Mouse (Mus musculus) G1E (cell line): Measurements from ENCODE around the gene Hoxb4. TPM values are rescaled to one million over a fixed set of nuclear protein-coding genes. Genes with fewer than 3 reads are reported as not detected.

Experiments
- ATAC-seq: 2 replicates; pipeline ENCODE4 v1.8.0; 2016; ENCODE audit warnings: mild to moderate bottlenecking; ENCODE audit not compliant: insufficient number of reproducible peaks, poor library complexity, low FRiP score, severe bottlenecking; ENCODE audit errors: extremely low read depth
- DNase-seq: peaks from one replicate; pipeline ENCODE4 v3.0.0; 2012; ENCODE audit warnings: low spot score
- H3K27me3 ChIP-seq: 2 replicates; pipeline ENCODE4 v1.6.1; 2012; ENCODE audit warnings: mild to moderate bottlenecking, low read length, inconsistent platforms; ENCODE audit not compliant: insufficient read depth
- H3K36me3 ChIP-seq: replicated peaks from 2 replicates; pipeline ENCODE3; 2012; ENCODE audit warnings: mild to moderate bottlenecking, inconsistent platforms
- H3K4me1 ChIP-seq: 2 replicates; pipeline ENCODE4 v1.6.1; 2012; ENCODE audit warnings: low read depth, low read length, inconsistent platforms, mixed read lengths; ENCODE audit not compliant: insufficient read depth
- H3K4me3 ChIP-seq: 2 replicates; pipeline ENCODE4 v1.5.1; 2012; ENCODE audit warnings: low read depth, mild to moderate bottlenecking, inconsistent platforms, low read length, moderate library complexity, mixed read lengths
- H3K9me3 ChIP-seq: replicated peaks from 2 replicates; pipeline ENCODE4 v1.6.1; 2012; ENCODE audit warnings: inconsistent platforms
- CTCF ChIP-seq: IDR thresholded peaks from 2 replicates; pipeline ENCODE4 v1.5.1; 2012; ENCODE audit warnings: low read depth, low read length, inconsistent platforms, mixed read lengths
- GATA1 ChIP-seq: IDR thresholded peaks from 2 replicates; pipeline ENCODE4 v1.6.1; 2012; ENCODE audit warnings: borderline replicate concordance, low read length, inconsistent platforms, mixed read lengths
- GATA2 ChIP-seq: IDR thresholded peaks from 2 replicates; pipeline ENCODE4 v1.6.1; 2012; ENCODE audit warnings: low read depth, low read length, inconsistent platforms, borderline replicate concordance
- POLR2AphosphoS5 ChIP-seq: IDR thresholded peaks from 2 replicates; pipeline ENCODE4 v1.6.1; 2012; ENCODE audit warnings: low read depth, low read length, inconsistent platforms; ENCODE audit not compliant: insufficient replicate concordance
- TAL1 ChIP-seq: conservative IDR thresholded peaks from 2 replicates; pipeline ENCODE4 v1.6.1; 2012; ENCODE audit warnings: low read depth, low read length, inconsistent platforms, mixed read lengths
- polyA plus RNA-seq: library from polyadenylated mRNA; stranded (reverse); fragments of >175 nt; gene quantifications from 2 replicates; pipeline ENCODE4 v1.2.3, GENCODE M21; 2012
- total RNA-seq, 2 experiments: library from RNA; stranded (forward) in 1 of 2; stranded (reverse) in 1 of 2; fragments of 200-1000 nt in 1 of 2; fragments of >200 nt in 1 of 2; fragmentation: Nextera tagmentation in 1 of 2; gene quantifications; 2 replicates each; pipeline ENCODE4 v1.2.3; 2014 to 2017

Hoxb4 gene
- total and polyA plus RNA-seq, 3 experiments: 0.03 TPM; not detected in 2

DNA sequence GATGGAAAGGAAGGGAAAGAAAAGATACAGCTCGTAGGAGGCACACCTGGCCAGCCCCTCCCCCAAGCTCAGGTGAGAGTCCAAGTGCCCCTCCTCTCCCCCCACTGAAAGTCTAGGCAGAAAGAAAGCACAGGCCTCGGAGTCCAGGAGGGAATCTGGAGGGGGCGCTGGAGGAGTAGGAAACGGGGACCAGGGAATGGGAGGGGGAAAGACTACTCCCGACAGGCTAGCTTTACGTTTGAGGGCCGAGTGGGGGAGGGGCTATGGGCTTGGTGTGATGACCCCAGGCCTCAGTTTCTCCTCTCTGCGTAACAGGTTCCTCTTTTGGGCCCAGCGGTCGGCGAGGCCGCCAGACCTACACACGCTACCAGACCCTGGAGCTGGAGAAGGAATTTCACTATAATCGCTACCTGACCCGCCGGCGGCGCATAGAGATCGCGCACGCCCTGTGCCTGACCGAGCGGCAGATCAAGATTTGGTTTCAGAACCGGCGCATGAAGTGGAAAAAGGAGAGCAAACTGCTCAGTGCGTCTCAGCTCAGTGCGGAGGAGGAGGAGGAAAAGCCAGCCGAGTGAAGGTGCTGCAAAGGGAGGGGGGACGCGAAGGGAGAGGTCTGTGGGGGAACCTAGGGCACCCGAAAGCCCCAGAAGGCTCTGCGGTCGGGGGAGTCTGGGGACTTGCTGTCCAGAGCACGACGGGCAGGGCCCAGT, 17.6 kb upstream of the Hoxb4 start:
- peaks cover 76% of the 10 kb centered on the region for H3K27me3 ChIP-seq
- no peak overlapping the region for H3K4me3 ChIP-seq
- no peak for ATAC-seq

DNA sequence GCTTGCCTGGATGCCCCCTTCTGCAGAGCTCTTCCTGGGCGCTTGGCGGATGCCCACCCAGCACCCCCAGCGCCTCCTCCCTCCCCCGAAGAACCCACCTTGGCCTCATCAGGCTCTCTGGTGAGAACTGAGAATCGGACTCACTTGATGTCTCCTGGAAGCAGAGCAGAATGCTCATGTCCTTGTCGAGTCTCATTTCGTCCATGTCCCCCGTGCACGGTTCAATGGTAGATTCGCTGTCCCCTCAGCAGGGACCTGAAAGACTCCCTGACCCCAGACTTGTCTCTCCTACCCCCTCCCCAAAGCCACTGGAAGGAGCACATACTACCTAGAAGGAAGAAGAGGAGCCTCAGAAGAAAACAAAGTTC, 17.0 kb upstream of the Hoxb4 start:
- H3K36me3 ChIP-seq: no peaks in the 10 kb centered on the region
- DNase-seq (no peak), ATAC-seq (no peak)
- no peaks in the 10 kb centered on the region for H3K4me1 ChIP-seq
- TF ChIP-seq POLR2AphosphoS5 (no peak), GATA1 (no peak), CTCF (no peak), TAL1 (no peak), GATA2 (no peak)
- H3K9me3 ChIP-seq: peaks cover 5% of the 10 kb centered on the region; the same call in 1 of the 2 replicates
- H3K27me3 ChIP-seq: peaks cover 76% of the 10 kb centered on the region
- H3K4me3 ChIP-seq: no peak overlapping the region

More for the DNA sequence above, 17.6 kb upstream of the Hoxb4 start:
- Histone ChIP-seq H3K4me1 (no peaks in the 10 kb centered on the region), H3K9me3 (peaks cover 5% of the 10 kb centered on the region; the same call in 1 of the 2 replicates), H3K36me3 (no peaks in the 10 kb centered on the region)
- TF ChIP-seq GATA1 (no peak), CTCF (no peak), GATA2 (no peak), POLR2AphosphoS5 (no peak), TAL1 (no peak)
- no peak for DNase-seq

DNA sequence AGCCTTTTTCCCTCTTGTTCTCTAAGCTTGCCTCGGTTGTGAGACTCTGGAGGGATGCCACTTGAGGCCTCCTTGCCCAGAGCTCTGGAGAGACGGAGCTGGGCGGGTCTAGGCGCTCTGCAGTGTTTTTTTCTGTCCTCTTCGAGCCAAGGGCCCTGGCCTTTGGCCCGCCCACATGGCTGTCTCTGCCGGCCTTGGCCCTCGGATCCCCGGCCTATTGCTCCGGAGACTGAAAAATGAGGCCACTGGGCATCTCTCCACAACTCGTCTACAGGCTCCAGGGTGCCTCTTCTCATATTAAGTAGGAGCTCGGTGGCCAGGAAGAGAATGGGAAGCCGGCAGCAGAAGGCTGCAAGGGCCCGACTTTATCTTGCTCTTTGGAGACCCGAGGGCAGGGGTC, 16.2 kb upstream of the Hoxb4 start:
- no peak for ATAC-seq
- TF ChIP-seq TAL1 (no peak), POLR2AphosphoS5 (no peak), GATA1 (no peak), GATA2 (no peak), CTCF (no peak)
- peaks cover 72% of the 10 kb centered on the region for H3K27me3 ChIP-seq

DNA sequence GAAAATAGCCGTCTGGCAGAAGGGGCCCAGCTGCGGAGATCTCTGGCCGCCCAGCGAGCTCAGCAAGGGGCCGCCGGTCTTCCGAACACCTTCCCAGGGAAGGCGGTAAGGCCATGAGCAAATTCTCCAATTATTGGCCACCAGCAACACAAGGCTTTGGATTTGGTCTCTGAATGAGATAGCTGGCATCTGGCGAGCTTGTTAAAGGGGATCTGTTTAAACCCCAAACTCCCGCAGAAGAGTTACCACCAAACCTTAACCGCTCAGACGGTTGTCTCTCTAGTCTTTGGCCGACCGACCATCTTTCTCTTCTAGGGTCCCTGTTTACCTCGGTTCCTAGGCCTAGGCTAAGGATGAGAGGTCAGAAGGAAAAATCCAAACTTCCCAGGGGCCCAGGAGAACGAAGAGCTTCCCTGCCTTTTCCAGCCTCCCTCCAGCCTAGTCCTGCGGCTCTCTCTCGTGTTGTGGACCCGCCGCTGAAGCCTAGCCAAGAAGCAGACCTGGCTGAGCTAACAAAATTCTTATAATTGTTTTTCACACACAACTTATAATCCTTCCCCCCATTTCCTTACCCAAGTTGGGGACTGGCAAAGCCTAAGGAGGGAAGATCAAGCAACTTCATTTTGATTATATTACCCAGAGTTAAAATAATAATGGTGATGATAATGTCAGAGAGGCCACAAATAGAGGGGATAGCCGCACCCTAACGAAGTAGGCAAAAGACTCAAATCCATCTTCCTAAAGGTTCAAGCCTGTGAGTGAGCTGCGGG, 15.5 kb upstream of the Hoxb4 start:
- H3K9me3 ChIP-seq: peaks cover 5% of the 10 kb centered on the region; the same call in 1 of the 2 replicates
- no peak for ATAC-seq
- H3K27me3 ChIP-seq: peaks cover 72% of the 10 kb centered on the region
- TF ChIP-seq POLR2AphosphoS5 (no peak), GATA1 (no peak), CTCF (no peak), TAL1 (no peak), GATA2 (no peak)
- H3K4me3 ChIP-seq: no peak overlapping the region
- H3K4me1 ChIP-seq: no peaks in the 10 kb centered on the region
- no peak for DNase-seq
- H3K36me3 ChIP-seq: no peaks in the 10 kb centered on the region

More for the DNA sequence above, 16.2 kb upstream of the Hoxb4 start:
- no peak for DNase-seq
- H3K9me3 ChIP-seq: peaks cover 5% of the 10 kb centered on the region; the same call in 1 of the 2 replicates
- no peaks in the 10 kb centered on the region for H3K36me3 ChIP-seq
- no peaks in the 10 kb centered on the region for H3K4me1 ChIP-seq
- no peak overlapping the region for H3K4me3 ChIP-seq

DNA sequence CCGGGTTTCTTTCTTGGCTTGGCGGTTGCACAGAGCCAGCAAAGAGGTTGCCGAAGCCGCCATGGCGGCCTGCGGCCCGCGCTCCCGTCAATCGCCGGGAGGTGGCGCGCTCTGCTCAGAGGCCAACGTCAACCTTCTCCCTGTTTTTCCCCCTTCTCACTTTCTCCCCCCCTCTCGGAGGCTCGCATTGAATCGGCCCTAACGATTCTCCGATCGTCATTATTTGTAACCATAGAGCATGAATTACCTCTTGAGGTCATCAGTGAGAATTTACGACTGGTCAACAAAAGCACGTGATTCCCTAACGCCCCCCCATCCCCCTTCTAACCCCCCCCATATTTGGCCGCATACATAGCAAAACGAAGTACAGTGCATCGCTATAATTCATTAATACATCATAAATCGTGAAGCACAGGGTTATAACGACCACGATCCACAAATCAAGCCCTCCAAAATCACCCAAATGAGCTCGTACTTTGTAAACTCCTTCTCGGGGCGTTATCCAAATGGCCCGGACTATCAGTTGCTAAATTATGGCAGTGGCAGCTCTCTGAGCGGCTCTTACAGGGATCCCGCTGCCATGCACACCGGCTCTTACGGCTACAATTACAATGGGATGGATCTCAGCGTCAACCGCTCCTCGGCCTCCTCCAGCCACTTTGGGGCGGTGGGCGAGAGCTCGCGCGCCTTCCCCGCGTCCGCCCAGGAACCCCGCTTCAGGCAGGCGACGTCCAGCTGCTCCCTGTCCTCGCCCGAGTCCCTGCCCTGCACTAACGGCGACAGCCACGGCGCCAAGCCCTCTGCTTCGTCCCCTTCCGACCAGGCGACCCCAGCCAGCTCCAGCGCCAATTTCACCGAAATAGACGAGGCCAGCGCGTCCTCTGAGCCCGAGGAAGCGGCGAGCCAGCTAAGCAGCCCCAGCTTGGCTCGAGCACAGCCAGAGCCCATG, 14.6 kb upstream of the Hoxb4 start, which contains the start of gene Hoxb5:
TSS of gene Hoxb5 (plus strand) at position 186 of the 949 bp plus-strand sequence.
- peaks cover 5% of the 10 kb centered on the region; the same call in 1 of the 2 replicates for H3K9me3 ChIP-seq
- TF ChIP-seq POLR2AphosphoS5 (no peak), GATA1 (no peak), GATA2 (no peak), TAL1 (no peak), CTCF (no peak)
- no peak within 1 kb of the TSS for H3K4me3 ChIP-seq
- H3K36me3 ChIP-seq: no peaks in the 10 kb centered on the region
- no peaks in the 10 kb centered on the region for H3K4me1 ChIP-seq
- ATAC-seq: no peak
- H3K27me3 ChIP-seq: peaks cover 69% of the 10 kb centered on the region
- DNase-seq: no peak

DNA sequence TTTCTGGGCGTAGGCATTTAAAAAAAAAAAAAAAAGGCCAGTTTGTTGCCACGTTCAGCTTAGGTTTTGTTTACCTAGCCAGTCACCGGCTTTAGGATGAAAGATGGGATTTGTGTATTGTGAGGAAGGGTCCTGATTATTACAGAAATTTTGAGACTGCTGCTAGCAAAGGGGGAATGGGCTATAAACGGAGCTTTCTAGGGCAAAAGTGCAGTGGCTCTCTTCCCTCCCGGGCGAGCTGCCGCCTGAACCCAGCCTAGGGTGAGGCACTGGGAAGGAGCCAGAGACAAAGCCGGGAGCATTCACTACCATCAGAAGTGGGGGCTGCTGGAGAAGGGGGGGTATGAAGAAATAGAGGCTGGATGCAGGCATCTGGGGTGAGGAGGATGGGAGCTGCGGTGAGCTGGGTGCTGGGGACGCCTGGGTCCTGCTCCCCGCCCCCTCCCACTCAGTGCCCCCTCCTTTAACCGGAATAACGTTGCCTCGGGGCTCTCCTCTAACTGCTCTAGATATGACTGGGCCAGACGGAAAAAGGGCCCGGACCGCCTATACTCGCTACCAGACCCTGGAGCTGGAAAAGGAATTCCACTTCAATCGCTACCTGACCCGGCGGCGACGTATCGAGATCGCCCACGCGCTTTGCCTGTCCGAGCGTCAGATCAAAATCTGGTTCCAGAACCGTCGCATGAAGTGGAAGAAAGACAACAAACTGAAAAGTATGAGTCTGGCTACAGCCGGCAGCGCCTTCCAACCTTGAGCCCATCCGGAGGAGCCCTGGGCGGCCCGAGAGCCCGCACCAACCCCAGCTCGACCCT, 13.5 kb upstream of the Hoxb4 start:
- no peak for TF ChIP-seq GATA1
- peaks cover 66% of the 10 kb centered on the region for H3K27me3 ChIP-seq
- no peaks in the 10 kb centered on the region for H3K36me3 ChIP-seq
- DNase-seq (no peak), ATAC-seq (no peak)
- no peak overlapping the region for H3K4me3 ChIP-seq
- H3K4me1 ChIP-seq: no peaks in the 10 kb centered on the region
- H3K9me3 ChIP-seq: peaks cover 5% of the 10 kb centered on the region; the same call in 1 of the 2 replicates
